Mouse (Mus musculus): Measurements from ENCODE around the gene Oprm1.

- no peak for TF ChIP-seq CTCF (IDR thresholded peaks at IDR 0.05; ENCODE audit: low read depth, low read length)
- TF ChIP-seq GATA1 (IDR thresholded peaks at IDR 0.05; ENCODE audit: borderline replicate concordance, low read length) = no peak
Observed at GRCm38 (mm10) chr10:6956357-6956756, 198.1 kb downstream of the Oprm1 start.

Data from G1E (cell line).